Mouse (Mus musculus) kidney, adult 2 months (tissue): Measurements from ENCODE around the gene Atf6b.

Source experiments
- CTCF ChIP-seq: fragments of 200-500 bp; conservative IDR thresholded peaks from 2 replicates; pipeline ENCODE4 v1.5.1; 2011; ENCODE audit warnings: low read depth, mild to moderate bottlenecking, control low read depth, low read length, moderate library complexity, mixed read lengths; ENCODE audit not compliant: insufficient read depth, insufficient read length
- POLR2A ChIP-seq: fragments of 200-500 bp; IDR thresholded peaks from one replicate; pipeline ENCODE4 v1.6.1; 2011; ENCODE audit warnings: low read depth, low read length, control low read depth

DNA sequence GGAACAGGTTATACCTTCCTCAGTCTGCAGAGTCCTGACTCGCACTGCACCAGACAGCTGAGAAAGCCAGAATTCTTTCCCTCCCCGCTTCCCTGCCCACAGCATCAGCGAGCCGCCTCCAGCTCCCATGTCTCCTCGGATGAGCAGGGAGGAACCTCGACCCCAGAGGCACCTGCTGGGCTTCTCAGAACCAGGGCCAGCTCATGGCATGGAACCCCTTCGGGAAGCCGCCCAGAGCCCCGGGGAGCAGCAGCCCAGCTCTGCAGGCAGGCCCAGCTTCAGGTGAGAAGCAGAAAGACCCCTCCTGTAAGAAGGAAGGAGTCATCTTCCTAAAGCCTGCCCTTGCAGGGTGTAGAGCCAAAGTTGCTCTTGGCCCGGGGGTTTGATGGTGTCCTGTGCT lies 5.6 kb downstream of the Atf6b start:
- no peak for TF ChIP-seq CTCF
- TF ChIP-seq POLR2A, result no peak
